Mouse (Mus musculus) left cerebral cortex, postnatal 36 days (tissue): ENCODE results near the gene 1600002K03Rik. TPM values are rescaled to one million over a fixed set of nuclear protein-coding genes. Genes with fewer than 3 reads are reported as not detected.

ENCODE experiments used
- DNase-seq, 2 experiments: peaks; one replicate each; pipeline ENCODE4 v3.0.0; 2021 to 2022; ENCODE audit warnings: low spot score in 2 of 2, mixed read lengths in 1 of 2
- intact Hi-C: fragments of 180-260 bp; cut with DNase I; formaldehyde crosslinking; loops from one replicate; pipeline ENCODE4 v1.15.1; 2025
- total RNA-seq, 2 experiments: library from RNA; stranded (reverse); gene quantifications; 2 replicates each; pipeline ENCODE4 v1.2.3; 2021

1600002K03Rik gene
- total RNA-seq, 2 experiments from 2014 or later: 7.5 to 7.6 TPM

DNA sequence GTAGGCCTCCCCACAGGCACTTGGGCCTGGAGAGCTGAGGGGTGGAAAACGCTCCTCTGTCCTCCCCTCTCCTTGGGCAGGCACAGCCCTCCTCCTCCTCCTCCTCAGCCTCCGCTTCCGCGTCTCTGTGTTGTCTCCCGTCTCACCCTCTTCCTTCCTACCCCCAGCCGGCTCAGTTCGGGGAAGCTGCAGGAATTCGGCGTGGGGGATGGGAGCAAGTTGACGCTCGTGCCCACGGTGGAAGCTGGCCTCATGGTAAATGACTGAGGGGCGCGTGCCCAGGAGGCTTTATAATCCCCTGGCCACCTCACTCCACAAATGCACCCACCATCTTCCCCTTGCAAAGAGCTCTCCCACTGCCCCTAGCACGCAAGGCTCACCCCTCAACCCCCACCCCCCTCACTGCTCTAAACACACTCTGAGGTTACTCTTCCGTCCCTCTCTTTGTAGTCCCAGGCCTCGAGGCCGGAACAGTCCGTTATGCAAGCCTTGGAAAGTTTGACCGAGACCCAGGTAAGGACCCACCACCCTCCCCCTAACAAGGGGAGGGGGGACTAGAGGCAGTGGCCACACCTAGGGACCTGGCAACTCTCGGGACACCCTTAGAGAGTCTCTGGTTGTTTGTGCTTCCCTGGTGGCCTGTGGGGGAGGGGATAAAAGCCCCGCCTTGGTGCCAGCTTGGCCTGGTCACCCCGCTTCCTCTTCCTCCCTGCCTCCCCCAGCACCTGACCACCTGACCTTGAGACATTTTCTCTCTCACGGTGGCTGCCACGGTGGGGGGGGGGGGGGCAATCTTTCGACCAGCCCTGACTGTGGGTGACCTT lies 21.3 kb upstream of the 1600002K03Rik start:
- intact Hi-C loops: no loop called here
- DNase-seq: peak; percentile 71

DNA sequence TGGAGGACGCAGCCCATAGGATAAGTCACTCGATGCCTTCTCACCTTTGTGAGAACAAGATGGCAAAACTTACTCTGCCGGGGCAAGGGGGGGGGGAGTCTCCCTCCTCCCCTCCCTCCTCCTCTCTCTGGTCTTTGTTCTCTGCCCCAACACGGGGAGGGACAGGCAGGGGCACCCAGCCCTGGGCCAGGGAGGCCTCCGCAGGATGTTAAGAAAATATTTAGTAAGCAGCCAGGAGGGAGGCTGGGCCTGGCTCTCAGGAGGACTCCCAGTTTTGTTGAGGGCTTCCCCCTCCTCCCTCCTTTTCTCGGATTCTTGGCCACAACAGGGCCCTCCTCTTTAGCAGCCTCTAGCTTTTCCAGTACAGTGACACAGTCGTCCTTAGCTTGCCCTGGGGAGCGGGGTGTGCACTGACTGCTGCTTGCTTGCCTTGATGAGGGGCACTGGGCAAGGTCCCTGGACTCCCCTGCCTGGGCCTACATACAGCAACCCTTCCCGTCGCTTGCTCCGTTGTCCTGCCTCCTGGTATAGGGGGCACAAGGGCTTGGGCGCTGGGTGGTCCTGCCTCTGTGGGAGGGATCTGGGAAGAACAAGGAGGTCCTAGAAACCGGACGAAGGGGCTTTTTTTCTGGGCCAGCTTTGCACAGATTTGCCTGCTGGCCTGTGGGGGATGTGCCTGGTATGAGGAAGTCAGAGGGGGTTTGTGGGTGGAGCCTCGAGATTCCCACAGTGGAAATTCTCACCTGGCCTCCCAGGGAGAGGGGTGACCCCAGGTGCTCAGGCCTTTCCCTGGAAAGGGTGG lies 20.5 kb upstream of the 1600002K03Rik start:
- intact Hi-C loops: no loop called here
- peak; percentile 33 to 45 for DNase-seq

- intact Hi-C loops: no loop called here
- DNase-seq: peak; percentile 18 to 20
Measured at GRCm38 (mm10) chr10:80152873-80153260, 19.9 kb upstream of the 1600002K03Rik start.

DNA sequence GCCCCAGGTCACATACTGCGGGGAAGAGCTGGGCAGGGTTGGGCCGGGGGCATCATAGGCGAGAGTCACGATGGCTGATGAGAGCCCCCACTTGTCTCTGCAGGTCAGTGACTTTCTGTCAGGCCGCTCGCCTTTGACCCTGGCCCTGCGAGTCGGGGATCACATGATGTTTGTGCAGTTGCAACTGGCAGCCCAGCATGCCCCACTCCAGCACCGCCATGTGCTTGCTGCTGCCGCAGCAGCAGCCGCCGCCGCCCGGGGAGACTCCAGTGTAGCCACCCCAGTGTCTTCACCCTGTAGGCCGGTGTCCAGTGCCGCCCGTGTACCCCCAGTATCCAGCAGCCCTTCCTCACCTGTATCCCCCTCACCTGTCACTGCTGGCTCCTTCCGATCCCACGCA lies 19.0 kb upstream of the 1600002K03Rik start:
- intact Hi-C loops: no loop called here

GRCm38 (mm10) chr10:80154384-80154783 lies 18.4 kb upstream of the 1600002K03Rik start:
- intact Hi-C loops: no loop called here
- DNase-seq: no peak

More for the DNA sequence above, 19.0 kb upstream of the 1600002K03Rik start:
- DNase-seq: no peak

- DNase-seq: no peak
- intact Hi-C loops: no loop called here
Measured at GRCm38 (mm10) chr10:80155277-80155676, 17.5 kb upstream of the 1600002K03Rik start.

DNA sequence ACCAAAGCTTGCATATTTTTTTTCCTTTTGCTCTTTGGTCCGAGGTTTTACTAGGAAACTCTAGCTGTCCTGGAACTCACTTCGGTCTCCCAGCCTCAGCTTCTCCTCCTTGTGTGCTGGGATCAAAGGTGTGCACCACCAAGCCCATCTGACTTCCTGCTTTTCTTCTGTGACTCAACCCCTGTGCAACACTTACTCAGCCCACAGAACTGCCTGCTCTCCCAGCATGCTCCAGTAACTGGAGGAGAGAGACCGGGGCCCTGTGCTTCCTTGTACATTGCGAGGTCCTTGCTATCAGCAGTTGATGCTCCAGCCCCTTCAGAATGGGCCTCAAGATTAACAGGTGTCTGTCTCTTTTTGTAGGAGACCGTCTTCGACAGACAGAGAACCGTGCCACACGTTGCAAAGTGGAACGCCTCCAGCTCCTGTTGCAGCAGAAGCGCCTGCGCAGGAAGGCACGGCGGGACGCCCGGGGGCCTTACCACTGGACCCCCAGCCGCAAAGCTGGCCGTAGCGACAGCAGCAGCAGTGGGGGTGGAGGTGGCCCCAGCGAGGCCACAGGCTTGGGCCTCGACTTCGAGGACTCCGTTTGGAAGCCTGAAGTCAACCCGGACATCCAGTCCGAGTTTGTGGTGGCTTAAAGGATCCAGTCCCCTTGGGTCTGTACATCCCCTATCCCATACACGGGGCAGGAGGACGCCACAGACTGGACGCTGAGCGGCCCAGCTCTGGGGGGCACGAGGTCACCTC lies 16.6 kb upstream of the 1600002K03Rik start:
- intact Hi-C loops: no loop called here
- peak; percentile 25 to 45 for DNase-seq

GRCm38 (mm10) chr10:80156752-80157053 lies 16.0 kb upstream of the 1600002K03Rik start:
- intact Hi-C loops: loop anchor here (1.0 kb wide), 1 partner anchor 7 kb away; no protein-coding TSS in a partner anchor

DNA sequence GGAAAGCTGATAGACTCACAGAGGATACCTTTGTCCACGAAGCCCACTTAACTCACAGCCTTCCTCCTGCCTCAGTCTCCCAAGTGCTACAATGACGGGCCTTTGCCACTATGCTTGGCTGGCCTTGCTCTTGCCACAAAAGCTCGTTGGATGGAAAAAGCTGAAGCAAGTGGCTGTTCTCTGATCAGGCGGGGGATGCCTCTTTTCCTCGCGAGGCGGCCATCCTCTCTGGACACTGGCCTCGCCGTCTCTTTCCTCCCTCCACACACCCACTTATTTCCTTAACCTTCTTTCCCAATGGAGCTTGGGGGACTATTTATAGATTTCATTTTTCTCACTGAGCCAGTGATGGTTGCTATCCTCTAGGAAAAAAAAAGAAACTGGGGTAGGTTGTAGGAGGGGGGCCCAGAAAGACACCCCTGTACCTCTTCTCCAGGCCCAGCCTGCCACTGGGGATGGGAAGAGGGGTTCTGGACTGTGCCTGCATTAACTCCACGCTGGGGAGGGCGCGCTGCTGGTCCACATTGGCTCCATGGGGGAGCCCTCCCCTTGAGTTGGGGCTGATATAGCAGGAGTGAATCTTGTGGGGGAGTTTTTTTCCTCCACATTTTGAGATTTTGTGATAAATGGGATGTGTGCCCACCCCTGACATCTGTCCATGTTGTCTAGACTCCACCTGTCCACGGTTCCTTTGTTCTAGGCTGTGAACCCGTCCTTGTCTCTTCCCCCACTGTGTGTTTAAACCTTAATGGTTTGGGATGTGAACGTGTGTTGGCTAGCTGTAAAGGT lies 15.4 kb upstream of the 1600002K03Rik start:
- intact Hi-C loops: loop anchor here (1.0 kb wide), 1 partner anchor 8 kb away; no protein-coding TSS in a partner anchor
- peak; percentile 47 to 58 for DNase-seq

More at GRCm38 (mm10) chr10:80156752-80157053, 16.0 kb upstream of the 1600002K03Rik start:
- DNase-seq: peak; percentile 34 to 39

GRCm38 (mm10) chr10:80158307-80158986 lies 14.3 kb upstream of the 1600002K03Rik start:
- intact Hi-C loops: no loop called here
- DNase-seq: peak; percentile 58 to 59

DNA sequence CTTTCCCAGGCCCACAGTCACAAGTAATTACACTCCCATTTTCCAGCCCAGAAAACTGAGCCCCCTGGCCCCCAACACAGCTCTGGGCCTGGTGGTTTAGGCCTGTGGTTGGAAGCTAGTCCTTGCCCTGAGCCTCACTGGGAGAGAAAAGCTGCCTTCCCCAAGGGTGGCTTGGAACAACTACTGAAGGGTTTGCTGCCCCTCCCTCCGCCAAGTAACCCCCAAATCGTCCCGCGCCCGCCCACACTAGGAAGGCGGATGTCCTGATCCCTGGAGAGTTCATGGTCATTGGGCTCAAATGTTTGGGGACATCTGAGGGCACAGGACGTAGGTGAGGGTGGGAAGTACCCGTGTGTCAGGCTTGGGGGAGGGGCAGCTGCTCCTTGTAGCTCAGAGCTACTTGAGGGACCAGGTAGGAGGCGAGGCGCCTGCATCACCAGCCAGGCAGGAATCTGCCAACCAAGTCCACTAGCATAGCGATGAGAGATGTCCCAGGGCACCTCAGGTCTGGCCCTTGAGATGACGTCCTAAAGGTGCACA lies 13.7 kb upstream of the 1600002K03Rik start:
- peak in 1 of 2 experiments; percentile 37 for DNase-seq
- intact Hi-C loops: no loop called here

GRCm38 (mm10) chr10:80159561-80160454 lies 12.9 kb upstream of the 1600002K03Rik start:
- DNase-seq: peak; percentile 98 to 99
- intact Hi-C loops: no loop called here

DNA sequence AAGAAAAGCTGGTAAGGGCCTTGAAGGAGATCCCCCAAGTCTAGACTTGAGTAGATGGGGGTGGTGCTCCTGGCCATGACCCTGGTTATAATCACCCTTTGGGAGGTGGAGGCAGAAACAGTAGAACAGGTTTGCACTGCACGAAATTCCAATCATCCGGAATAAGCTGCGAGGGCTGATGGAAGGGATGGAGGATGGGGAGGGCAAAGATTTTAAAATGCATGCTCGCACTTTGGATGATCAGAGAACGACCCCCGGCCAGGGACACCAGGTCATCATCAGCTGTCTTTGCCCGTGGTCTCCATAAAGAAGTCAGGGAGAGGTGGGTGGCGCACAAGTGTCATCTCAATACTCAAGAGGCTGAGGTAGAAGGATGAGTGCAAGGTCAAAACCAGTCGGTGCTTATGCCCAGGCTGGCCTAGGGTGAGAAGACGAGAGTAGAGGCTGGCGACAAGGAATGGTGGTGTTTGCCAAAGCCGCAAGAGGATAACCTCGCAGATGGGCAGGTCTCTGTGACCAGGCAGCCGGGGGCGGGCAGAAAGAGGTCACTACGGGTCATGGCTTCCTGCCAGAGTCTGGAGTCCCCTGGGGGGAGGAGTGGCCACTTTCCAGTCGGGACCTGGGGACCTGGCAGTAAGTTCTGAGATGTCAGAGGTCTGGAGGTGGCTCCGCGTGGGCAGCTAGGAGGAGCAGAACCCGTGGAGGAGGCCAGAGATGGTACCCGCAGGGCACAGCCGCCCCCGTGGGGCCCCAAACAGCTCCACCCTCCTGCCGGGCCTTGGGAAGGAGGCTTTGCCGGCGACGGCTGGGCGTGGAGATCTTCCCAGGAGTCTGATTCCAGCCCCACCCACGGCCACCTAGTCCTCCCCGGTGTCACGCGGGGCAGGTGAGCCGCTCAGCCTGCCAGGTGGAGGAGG lies 12.0 kb upstream of the 1600002K03Rik start:
- peak in 1 of 2 experiments; percentile 50 for DNase-seq
- intact Hi-C loops: no loop called here

DNA sequence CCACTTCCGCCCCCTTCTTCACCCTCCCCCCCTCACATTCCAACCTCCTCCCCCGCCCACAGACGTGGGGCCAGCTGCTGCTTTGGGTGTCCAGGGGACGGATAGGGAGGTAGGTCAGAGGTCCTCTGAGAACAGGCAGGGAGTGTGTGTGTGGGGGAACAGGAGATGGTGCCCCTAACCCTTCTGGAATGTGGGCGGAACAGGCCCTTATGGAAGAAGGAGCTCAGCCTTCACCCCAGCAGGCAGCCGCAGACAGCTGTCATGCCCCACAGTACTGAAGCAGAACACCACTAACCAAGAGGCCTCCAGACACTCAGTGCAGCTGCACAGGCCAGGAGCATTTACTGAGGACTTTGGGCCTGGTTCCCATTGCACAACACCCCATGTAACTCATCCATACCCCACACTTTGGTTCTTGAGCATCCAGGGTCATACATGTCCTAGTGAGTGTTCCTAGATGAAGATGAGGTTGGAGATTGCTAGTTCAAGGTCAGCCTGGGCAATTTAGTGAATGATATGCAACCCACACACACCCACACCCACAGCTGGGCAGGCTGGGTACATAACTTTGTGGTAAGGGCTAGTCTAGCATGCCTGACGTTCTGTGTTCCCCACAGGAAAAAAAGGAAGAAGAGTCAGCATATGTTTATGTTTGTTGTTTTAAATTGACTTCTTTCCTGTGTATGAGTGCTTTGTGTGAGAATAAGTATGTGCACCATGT lies 11.1 kb upstream of the 1600002K03Rik start:
- intact Hi-C loops: no loop called here
- DNase-seq: no peak

- intact Hi-C loops: no loop called here
- DNase-seq: no peak
Measured at GRCm38 (mm10) chr10:80162243-80162608, 10.5 kb upstream of the 1600002K03Rik start.
